Mouse (Mus musculus): ENCODE results near the gene Ccdc59.

Gene Ccdc59

DNA sequence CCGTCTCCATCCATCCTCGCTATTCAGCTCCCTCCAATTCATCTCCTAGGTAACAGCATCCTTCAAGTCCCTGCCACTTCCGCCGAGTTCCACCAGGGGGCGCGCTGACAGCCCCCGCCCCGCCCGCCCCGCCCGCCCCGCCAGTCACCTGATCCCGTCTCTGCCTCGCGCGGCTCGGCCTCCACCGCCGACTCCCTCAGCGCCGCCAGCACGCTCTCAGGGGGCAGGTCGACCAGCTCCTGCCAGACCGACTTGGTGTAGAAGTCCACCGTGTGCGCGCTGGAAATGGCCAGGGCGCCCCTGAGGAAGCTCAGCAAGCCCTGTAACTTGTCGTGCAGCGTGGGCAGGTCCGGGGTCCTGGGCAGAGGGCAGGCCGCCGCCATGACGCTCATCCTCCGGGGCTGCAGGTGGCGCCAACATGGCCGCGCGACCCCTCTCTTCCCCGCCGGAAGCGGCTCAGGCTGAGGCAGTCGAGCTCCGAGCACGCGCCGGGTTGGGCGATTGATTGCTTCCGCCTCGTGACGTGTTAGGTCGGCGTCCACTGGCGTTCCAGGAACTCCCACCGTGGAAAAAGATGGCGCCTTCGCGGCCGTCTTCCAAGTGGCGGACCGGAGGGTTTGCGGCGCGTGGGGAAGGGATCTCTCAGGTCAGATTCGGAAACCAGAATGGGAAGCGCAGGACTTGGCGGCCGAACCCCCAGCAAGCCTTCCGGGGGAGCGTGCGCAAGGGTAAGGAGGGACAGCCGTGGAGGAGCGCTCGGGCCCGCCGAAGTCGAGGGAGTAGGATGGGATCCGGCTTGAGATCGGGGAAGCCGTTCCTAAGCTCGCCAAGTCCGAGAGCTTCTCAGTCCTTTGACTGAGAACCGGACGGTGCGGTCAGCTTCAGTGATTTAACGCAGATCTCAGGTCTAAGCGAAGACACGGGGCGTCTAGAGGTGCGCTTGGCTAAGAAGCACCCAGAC lies at the start of gene Ccdc59, which contains the start of gene Mettl25:
Gene Ccdc59 (plus strand): TSS at position 140 of the 961 bp plus-strand sequence.
Gene Mettl25 (minus strand): TSS at position 453 of the 961 bp plus-strand sequence.
- DNase-seq = peak; percentile 98

DNA sequence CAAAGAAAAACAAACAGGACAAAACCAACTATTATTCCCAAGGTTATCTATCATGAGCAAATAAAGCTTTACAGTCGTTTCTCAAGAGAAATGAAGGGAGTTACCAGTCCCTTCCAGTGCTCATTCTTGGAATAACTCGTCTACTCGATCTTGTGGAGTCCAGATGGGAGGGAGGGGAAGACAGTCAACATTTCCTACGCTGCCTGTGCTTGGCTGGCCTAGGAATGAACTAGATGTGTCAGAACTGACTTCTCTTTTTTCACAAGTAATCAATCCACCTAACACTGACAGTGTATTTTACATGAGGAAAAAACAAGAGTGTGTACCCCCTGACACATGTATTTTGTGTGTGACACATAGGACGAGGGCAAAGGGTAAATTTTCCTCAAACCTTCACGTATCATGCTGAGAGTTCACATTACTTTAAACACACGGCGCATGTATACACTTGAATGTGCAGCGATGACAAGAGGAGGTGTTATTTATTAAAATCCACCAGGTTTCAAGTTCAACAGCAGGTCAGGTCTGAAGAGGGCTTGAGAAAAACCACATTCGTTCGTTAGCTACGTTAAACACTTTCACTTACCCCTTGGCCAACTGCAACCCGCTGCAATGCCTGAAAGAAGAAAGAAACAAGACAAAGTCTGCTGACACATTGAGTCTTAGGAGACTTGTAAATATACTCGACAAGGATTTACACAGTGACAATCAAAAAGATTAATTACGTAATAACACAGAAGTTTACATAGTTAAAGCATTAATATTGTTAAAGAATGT lies 46.9 kb upstream of the Ccdc59 start:
- peak; percentile 11 for DNase-seq

DNA sequence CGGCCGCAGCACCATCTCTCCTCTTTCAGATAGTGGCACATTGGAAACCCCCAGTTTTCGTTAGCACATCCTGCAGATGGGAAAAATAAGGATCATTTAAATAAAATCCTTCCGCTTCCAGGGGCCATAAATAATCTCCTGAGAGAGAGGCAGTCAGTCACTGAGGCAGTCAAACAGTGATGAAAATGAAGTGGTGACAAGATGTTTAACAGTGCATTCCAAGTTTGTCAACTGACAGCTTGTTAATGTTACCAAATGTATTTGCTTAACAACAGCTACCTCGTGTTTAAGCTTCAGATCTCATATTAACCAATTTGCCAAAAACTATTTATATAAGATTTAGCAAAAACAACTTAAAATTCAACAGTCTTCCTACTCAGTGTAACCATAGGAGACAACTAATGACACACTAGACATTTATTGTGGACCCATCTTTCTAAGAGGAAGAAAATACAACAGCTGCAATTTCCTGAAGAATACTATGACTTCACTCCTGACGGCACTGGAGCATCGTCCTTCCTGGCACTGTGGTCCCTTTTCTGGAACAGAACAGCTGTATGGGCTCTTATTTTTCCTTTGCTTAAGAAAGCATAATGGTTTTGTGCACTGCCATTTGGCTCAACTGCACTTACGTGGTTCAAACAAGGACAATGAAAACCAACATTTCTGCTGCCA lies 43.5 kb upstream of the Ccdc59 start:
- no peak for DNase-seq

DNA sequence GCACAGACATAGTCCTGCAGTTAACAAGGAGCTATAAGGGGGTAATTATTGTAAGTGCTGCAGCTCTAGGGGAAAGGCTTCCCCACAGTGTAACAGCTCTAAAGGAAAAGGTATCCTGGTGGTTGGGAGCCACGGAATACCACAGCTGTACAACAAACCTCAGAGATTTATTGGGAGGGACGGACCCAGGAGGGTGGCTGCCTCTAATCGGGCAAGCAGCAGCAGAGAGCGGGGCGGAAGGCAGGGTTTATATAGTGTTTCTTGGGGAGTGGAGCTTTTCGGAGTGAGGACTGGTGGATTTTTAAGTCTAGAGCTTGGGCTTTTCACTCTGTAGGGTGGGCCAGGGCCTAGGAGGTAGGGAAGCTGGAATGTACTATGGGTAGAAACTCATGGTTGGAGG lies 39.7 kb upstream of the Ccdc59 start:
- no peak for DNase-seq

DNA sequence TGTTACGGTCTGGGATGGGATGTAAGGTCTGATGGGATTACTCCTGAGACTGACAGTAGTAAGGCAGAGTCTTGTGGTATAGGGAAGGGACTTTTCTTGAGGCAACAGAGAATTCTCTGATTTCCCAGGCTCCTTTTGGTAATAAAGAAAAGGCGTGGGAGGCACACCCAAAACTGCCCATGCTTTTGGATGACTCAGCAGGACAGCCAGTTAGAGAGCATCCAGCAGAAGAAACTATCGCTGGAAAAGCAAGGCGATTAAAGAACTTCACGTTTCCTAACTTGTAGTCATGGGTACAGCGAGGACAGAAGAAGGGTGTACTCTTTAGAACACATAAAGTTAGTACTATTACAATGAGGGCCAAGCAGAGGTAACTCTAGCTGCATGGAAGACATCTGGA lies 38.7 kb upstream of the Ccdc59 start:
- no peak for DNase-seq

DNA sequence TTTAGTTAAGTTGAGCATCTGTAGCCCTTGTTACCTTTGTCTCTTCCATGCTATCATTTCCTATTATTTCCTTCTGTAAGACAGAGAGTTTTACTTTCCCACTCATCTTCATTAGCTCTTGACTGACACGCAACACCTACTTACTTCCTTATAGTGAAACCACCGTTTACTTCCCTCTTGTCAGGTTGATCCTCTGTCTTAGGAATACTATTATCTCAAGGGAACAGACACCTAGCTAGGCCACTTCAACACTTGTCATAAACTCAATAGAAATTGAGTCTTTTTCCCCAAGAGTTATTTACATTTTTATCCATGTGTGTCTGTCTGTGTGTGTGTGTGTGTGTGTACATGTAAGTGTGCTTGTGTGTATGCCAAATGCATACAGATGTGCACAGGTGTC lies 37.4 kb upstream of the Ccdc59 start:
- no peak for DNase-seq

DNA sequence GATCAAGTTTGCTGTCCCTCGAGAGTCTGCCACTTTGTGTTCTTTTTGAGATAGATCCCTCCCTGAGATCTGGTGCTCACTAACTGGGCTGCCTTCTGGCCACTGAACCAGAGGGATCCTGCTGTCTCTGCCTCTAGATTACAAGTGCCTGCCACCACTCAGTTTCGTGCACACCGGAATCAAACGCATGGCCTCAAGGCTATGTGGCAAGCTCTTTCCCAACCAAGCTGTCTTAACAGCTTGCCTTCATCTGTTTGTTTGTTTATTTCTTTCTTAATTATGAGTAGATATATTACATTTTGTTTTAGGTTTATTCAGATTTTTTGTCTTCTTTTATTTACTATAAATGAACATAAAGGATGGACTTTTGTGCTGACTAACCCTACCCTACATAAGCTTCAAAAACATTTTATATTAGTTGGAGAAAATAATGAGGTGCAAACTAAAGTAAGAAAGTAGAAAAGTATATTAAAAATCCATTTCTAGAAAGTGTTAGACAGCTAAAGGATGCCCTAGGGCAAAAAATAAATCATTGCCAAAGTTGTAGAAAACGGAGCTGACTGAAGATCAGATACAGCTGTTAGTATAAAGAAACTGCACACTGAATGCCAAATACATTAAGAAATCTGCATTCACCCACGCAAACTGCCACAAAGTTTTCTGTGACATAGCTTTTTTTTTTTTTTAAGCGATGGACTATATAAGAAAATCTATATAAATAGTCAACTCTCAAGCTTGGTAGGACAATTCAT lies 34.4 kb upstream of the Ccdc59 start:
- no peak for DNase-seq

DNA sequence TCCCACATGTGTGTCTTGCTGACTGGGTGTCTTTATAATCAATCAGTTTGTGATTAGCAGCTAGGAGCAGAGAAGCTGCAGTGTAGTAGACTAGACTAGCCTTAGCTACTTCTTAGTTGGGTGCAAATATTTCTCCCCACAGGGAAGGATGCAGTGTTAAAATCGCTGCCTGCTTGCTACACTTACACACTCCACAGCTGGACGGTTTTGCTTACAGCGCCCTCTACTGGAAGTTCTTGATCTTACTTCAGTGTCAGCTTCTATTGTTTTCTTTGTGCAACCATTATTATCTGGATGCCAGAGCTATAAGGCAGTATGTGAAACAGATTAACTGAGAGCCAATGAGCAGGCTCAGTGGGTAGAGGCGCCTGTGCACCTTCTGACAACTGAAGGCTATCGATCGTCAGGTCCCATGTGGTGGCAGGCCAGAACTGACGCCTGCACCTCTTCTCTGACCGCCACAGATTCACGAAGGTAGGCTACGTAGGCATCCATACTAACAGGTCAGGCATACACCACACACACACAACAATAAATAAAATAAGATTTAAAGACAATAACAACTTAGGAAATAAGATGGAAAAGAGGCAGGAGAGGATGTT lies 6.1 kb upstream of the Ccdc59 start:
- DNase-seq = peak; percentile 63

DNA sequence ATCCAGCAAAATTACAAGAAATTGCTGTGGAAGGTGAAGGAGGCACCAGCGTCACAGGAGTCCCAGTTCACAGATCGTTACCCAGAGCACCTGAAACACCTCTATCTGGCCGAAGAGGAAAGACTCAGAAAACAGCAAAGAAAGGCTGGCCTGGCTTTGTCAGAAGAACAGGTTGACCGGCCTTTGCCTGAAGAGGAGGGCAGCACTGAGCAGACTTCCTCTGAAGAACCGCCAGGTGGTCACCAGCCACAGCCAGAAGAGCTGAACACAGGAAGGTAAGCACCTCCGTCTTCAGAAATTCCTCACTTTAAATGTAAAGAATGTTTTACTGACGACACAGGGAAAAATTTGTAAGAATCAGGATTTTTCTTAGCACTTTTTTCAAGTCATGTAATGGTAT lies 1.7 kb downstream of the Ccdc59 start:
- DNase-seq = no peak

DNA sequence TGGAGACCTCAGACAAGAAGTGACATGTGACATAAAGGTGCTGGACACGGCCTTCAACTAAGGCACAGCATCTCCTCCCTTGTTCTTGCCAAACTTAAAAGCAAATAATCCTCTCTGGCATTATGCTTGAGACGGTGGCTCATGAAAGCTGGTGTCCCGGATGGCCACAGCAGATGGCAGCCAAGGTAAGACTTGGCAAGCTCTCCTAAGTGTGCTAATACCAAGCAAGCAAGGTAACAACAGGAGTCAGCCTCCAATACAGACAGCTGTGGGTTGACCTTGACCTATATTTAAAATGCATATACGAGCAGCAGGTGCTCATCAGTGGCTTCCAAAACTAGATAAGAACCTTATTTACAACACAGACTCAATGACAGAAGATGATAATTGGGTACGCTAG lies 9.4 kb downstream of the Ccdc59 start:
- no peak for DNase-seq

DNA sequence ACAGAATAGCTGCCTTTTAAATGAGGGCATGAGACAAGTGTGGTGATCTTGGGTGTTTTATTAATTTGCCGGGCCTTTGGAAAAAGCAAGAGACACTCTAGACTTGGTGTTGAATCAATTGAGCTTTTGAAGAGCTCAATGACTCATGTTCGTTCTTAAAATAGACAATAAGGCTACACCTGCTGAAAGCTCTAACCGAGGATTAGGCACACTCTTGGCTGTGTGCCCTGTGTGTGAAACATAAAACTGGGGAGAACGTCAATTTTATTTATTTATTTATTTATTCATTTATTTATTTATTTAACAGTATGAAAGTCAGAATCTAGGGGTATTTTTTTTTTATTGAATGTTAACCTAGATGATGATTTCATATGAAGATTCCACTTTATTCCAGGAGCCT lies 10.3 kb downstream of the Ccdc59 start:
- DNase-seq = no peak

DNA sequence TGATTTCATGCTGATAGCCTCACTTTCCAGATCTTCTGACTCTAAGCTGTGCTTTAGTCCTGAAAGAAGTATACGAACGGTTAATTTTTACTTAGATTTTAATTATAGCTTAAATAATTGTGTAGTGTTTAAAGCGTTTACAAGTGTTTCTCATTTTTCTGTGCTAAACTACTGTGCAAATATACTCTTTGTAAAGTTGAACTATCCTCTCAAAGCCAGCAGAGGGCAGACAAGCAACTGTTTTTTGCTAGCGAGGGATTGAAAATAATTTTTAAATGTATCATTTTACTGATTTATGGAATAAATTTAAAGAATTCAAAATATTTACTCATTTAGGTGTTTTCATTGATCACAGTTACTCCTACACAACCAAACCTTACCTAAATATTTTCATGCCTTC lies 26.4 kb downstream of the Ccdc59 start:
- peak; percentile 44 for DNase-seq
